Mouse (Mus musculus) retina, adult 2 months (tissue): ENCODE measurements around the gene Olfr469.
"Not testable (repeated sequence)": the region's sequence is repeated elsewhere in the genome, so short reads cannot be mapped to it uniquely, and the experiment has no call there.

Source experiments
- DNase-seq: peaks from one replicate; pipeline ENCODE4 v3.0.0-alpha.2; 2012; ENCODE audit warnings: low read depth, low spot score

Gene Olfr469

GRCm38 (mm10) chr7:107825441-107825840, at the start of gene Olfr469:
Gene Olfr469 (minus strand): TSS chr7:107825541.
- not testable (repeated sequence) for DNase-seq

GRCm38 (mm10) chr7:107847390-107847789, 22.0 kb upstream of the Olfr469 start, which contains the start of gene Olfr470:
Gene Olfr470 (minus strand): TSS chr7:107847490.
- not testable (repeated sequence) for DNase-seq

- no peak for DNase-seq
Observed at GRCm38 (mm10) chr7:107841719-107842118, 16.4 kb upstream of the Olfr469 start.

GRCm38 (mm10) chr7:107823867-107824266, 1.5 kb downstream of the Olfr469 start:
- not testable (repeated sequence) for DNase-seq

GRCm38 (mm10) chr7:107819442-107819841, 5.9 kb downstream of the Olfr469 start:
- DNase-seq, result no peak

GRCm38 (mm10) chr7:107811963-107812362, 13.4 kb downstream of the Olfr469 start, which contains the start of gene Olfr467:
Gene Olfr467 (plus strand): TSS chr7:107812263.
- DNase-seq, result no peak

- DNase-seq, result no peak
Observed at GRCm38 (mm10) chr7:107802138-107802537, 23.2 kb downstream of the Olfr469 start.

- no peak for DNase-seq
Observed at GRCm38 (mm10) chr7:107801108-107801507, 24.2 kb downstream of the Olfr469 start, which contains the start of gene Ovch2. Gene Ovch2 (minus strand): TSS chr7:107801208.

- no peak for DNase-seq
Observed at GRCm38 (mm10) chr7:107796500-107796899, 28.8 kb downstream of the Olfr469 start.

- DNase-seq, result no peak
Observed at GRCm38 (mm10) chr7:107787977-107788620, 37.2 kb downstream of the Olfr469 start.

- no peak for DNase-seq
Observed at GRCm38 (mm10) chr7:107779611-107780010, 45.7 kb downstream of the Olfr469 start.

- DNase-seq, result no peak
Observed at GRCm38 (mm10) chr7:107778216-107778615, 47.1 kb downstream of the Olfr469 start.

- no peak for DNase-seq
Observed at GRCm38 (mm10) chr7:107770812-107771211, 54.5 kb downstream of the Olfr469 start.
